Mouse (Mus musculus) heart, postnatal 0 days (tissue): Measurements from ENCODE around the gene Gm2115. TPM values are rescaled to one million over a fixed set of nuclear protein-coding genes. Genes with fewer than 3 reads are reported as not detected.
A peak's percentile ranks its signal among the peaks of the same experiment; 100 is the strongest.

ENCODE experiments used
- ATAC-seq: fragments of 200-750 bp; cut with Nextera tagmentation; 2 replicates; pipeline ENCODE4 v1.8.0; 2017; ENCODE audit warnings: low read depth, moderate number of reproducible peaks, moderate library complexity; ENCODE audit not compliant: insufficient read depth
- DNase-seq: peaks from one replicate; pipeline ENCODE4 v3.0.0-alpha.2; 2016; ENCODE audit warnings: low spot score
- H3K27ac ChIP-seq: fragments of 300-500 bp; sonication (generic); 2 replicates; pipeline ENCODE4 v1.5.1; 2014; ENCODE audit warnings: low read depth, mild to moderate bottlenecking
- H3K27me3 ChIP-seq: fragments of 300-500 bp; sonication (generic); 2 replicates; pipeline ENCODE4 v1.6.1; 2014; ENCODE audit warnings: low read length, mixed read lengths; ENCODE audit not compliant: control insufficient read depth, insufficient read depth
- H3K36me3 ChIP-seq: fragments of 300-500 bp; sonication (generic); replicated peaks from 2 replicates; pipeline ENCODE4 v1.6.1; 2014; ENCODE audit warnings: low read length, mixed read lengths; ENCODE audit not compliant: control insufficient read depth, insufficient read depth
- H3K4me1 ChIP-seq: fragments of 300-500 bp; sonication (generic); 2 replicates; pipeline ENCODE4 v1.6.1; 2014; ENCODE audit warnings: antibody characterized with exemption; ENCODE audit not compliant: control insufficient read depth, insufficient read depth
- H3K4me2 ChIP-seq: fragments of 300-500 bp; sonication (generic); 2 replicates; pipeline ENCODE4 v1.6.1; 2014; ENCODE audit warnings: low read depth, mild to moderate bottlenecking, low read length, moderate library complexity
- H3K4me3 ChIP-seq: fragments of 300-500 bp; sonication (generic); 2 replicates; pipeline ENCODE4 v1.5.1; 2014; ENCODE audit warnings: low read depth, low read length
- H3K9ac ChIP-seq: fragments of 300-500 bp; sonication (generic); replicated peaks from 2 replicates; pipeline ENCODE4 v1.6.1; 2014; ENCODE audit warnings: low read depth, low read length, mixed read lengths
- H3K9me3 ChIP-seq: fragments of 300-500 bp; sonication (generic); replicated peaks from 2 replicates; pipeline ENCODE4 v1.6.1; 2016; ENCODE audit warnings: low read length; ENCODE audit not compliant: control insufficient read depth
- CTCF ChIP-seq: IDR thresholded peaks from 2 replicates; pipeline ENCODE4 v1.5.1; 2016; ENCODE audit warnings: antibody characterized with exemption, control low read depth, low read depth
- EP300 ChIP-seq: IDR thresholded peaks from 2 replicates; pipeline ENCODE4 v1.6.1; 2016; ENCODE audit warnings: antibody characterized with exemption, low read depth
- WGBS: fragments of 180-500 bp; shearing (Covaris S2); extraction: QIAGEN DNeasy Blood & Tissue Kit; methylation state at CpG from one replicate; pipeline ENCODE4 v1.1.7; 2014; 5-methylcytosine and 5-hydroxymethylcytosine counted together
- polyA plus RNA-seq: library from polyadenylated mRNA; unstranded; fragments of >200 nt; fragmentation: Nextera tagmentation; extraction: Ambion mirVana; gene quantifications from 2 replicates; pipeline ENCODE4 v1.2.1, GENCODE M21; 2015
- total RNA-seq: library from RNA; depleted of rRNA; stranded (reverse); fragments of >200 nt; gene quantifications from 2 replicates; pipeline ENCODE4 v1.2.3, GENCODE M21; 2014; ENCODE audit warnings: low replicate concordance

Gene Gm2115
- total and polyA plus RNA-seq, 2 experiments from 2014 or later = 1.1 TPM; not detected in 1

GRCm38 (mm10) chr7:84587101-84587783 is 58.5 kb downstream of the Gm2115 start:
- Histone ChIP-seq H3K4me3 (no peak overlapping the region), H3K36me3 (no peaks in the 10 kb centered on the region), H3K9ac (no peak overlapping the region), H3K4me1 (no peaks in the 10 kb centered on the region), H3K4me2 (no peak overlapping the region), H3K27me3 (no peaks in the 10 kb centered on the region), H3K27ac (no peak overlapping the region), H3K9me3 (no peaks in the 10 kb centered on the region)
- DNase-seq (no peak), ATAC-seq (no peak)
- TF ChIP-seq CTCF (no peak), EP300 (no peak)
- WGBS = 88% methylated on average over 5 of the region's 5 CpGs

GRCm38 (mm10) chr7:84590622-84591021 is 61.9 kb downstream of the Gm2115 start:
- TF ChIP-seq EP300 = no peak
- TF ChIP-seq CTCF = no peak
- Histone ChIP-seq H3K36me3 (no peaks in the 10 kb centered on the region), H3K27me3 (no peaks in the 10 kb centered on the region), H3K4me1 (no peaks in the 10 kb centered on the region), H3K27ac (no peak overlapping the region), H3K4me3 (no peak overlapping the region), H3K4me2 (no peak overlapping the region), H3K9me3 (no peaks in the 10 kb centered on the region), H3K9ac (no peak overlapping the region)
- ATAC-seq (no peak), DNase-seq (no peak)
- whole genome bisulfite sequencing = 95% methylated on average over 2 of the region's 2 CpGs

GRCm38 (mm10) chr7:84591347-84591746 is 62.6 kb downstream of the Gm2115 start:
- no peak for TF ChIP-seq CTCF
- no peak for TF ChIP-seq EP300
- Histone ChIP-seq H3K4me2 (no peak overlapping the region), H3K4me1 (no peaks in the 10 kb centered on the region), H3K27me3 (no peaks in the 10 kb centered on the region), H3K4me3 (no peak overlapping the region), H3K27ac (no peak overlapping the region), H3K9ac (no peak overlapping the region), H3K9me3 (no peaks in the 10 kb centered on the region), H3K36me3 (no peaks in the 10 kb centered on the region)
- ATAC-seq (no peak), DNase-seq (no peak)
- WGBS = 80% methylated on average over 3 of the region's 3 CpGs

- Histone ChIP-seq H3K4me3 (no peak overlapping the region), H3K27ac (no peak overlapping the region), H3K36me3 (no peaks in the 10 kb centered on the region), H3K9ac (no peak overlapping the region), H3K9me3 (no peaks in the 10 kb centered on the region), H3K4me2 (no peak overlapping the region), H3K4me1 (no peaks in the 10 kb centered on the region), H3K27me3 (no peaks in the 10 kb centered on the region)
- peak; percentile 79 for ATAC-seq
- DNase-seq = peak; percentile 64
- TF ChIP-seq CTCF (peak; percentile 91), EP300 (no peak)
- WGBS = 40% methylated on average over 8 of the region's 8 CpGs
Measured at GRCm38 (mm10) chr7:84594087-84594916, 65.5 kb downstream of the Gm2115 start.

- Histone ChIP-seq H3K4me3 (no peak overlapping the region), H3K36me3 (no peaks in the 10 kb centered on the region), H3K27me3 (no peaks in the 10 kb centered on the region), H3K9me3 (no peaks in the 10 kb centered on the region), H3K27ac (no peak overlapping the region), H3K4me1 (no peaks in the 10 kb centered on the region), H3K4me2 (no peak overlapping the region), H3K9ac (no peak overlapping the region)
- DNase-seq = no peak
- TF ChIP-seq EP300 (no peak), CTCF (no peak)
- no peak for ATAC-seq
Measured at GRCm38 (mm10) chr7:84594917-84595303, 66.2 kb downstream of the Gm2115 start.

- DNase-seq (no peak), ATAC-seq (no peak)
- Histone ChIP-seq H3K9me3 (no peaks in the 10 kb centered on the region), H3K4me3 (no peak overlapping the region), H3K27ac (no peak overlapping the region), H3K27me3 (no peaks in the 10 kb centered on the region), H3K36me3 (no peaks in the 10 kb centered on the region), H3K4me2 (no peak overlapping the region), H3K4me1 (no peaks in the 10 kb centered on the region), H3K9ac (no peak overlapping the region)
- TF ChIP-seq CTCF = no peak
- no peak for TF ChIP-seq EP300
- 75% methylated on average over 3 of the region's 3 CpGs for WGBS
Measured at GRCm38 (mm10) chr7:84596002-84596401, 67.2 kb downstream of the Gm2115 start.
